Mouse (Mus musculus) limb, embryonic 13.5 days (tissue): ENCODE measurements at regions not wholly inside any gene's neighbourhood (a gene's known extent, or its start where the extent isn't known, plus 50 kb on each side); places are given as distances from the start of the nearest gene placed in this dataset.

ENCODE experiments used
- ATAC-seq: fragments of 200-750 bp; cut with Nextera tagmentation; 2 replicates; pipeline ENCODE4 v1.8.0; 2017; ENCODE audit warnings: low read depth, moderate number of reproducible peaks, moderate TSS enrichment; ENCODE audit not compliant: low FRiP score
- H3K27ac ChIP-seq: fragments of 300-500 bp; sonication (generic); 2 replicates; pipeline ENCODE4 v1.5.1; 2015; ENCODE audit warnings: inconsistent platforms, mild to moderate bottlenecking, moderate library complexity
- H3K27me3 ChIP-seq: fragments of 300-500 bp; sonication (generic); 2 replicates; pipeline ENCODE4 v1.6.1; 2015; ENCODE audit warnings: mild to moderate bottlenecking, inconsistent platforms
- H3K36me3 ChIP-seq: fragments of 300-500 bp; sonication (generic); 2 replicates; pipeline ENCODE4 v1.6.1; 2015; ENCODE audit warnings: inconsistent platforms, mild to moderate bottlenecking, moderate library complexity
- H3K4me1 ChIP-seq: fragments of 300-500 bp; sonication (generic); 2 replicates; pipeline ENCODE4 v1.6.1; 2015; ENCODE audit warnings: inconsistent platforms
- H3K4me2 ChIP-seq: fragments of 300-500 bp; sonication (generic); replicated peaks from 2 replicates; pipeline ENCODE4 v1.6.1; 2015; ENCODE audit warnings: inconsistent platforms, mild to moderate bottlenecking, moderate library complexity
- H3K4me3 ChIP-seq: fragments of 300-500 bp; sonication (generic); 2 replicates; pipeline ENCODE4 v1.5.1; 2015; ENCODE audit warnings: moderate library complexity, mild to moderate bottlenecking, inconsistent platforms
- H3K9ac ChIP-seq: fragments of 300-500 bp; sonication (generic); 2 replicates; pipeline ENCODE4 v1.6.1; 2015; ENCODE audit warnings: mild to moderate bottlenecking, inconsistent platforms
- H3K9me3 ChIP-seq: fragments of 300-500 bp; sonication (generic); 2 replicates; pipeline ENCODE4 v1.6.1; 2016; ENCODE audit warnings: inconsistent platforms

- no peak for ATAC-seq
- Histone ChIP-seq H3K9ac (no peak overlapping the region), H3K4me3 (no peak overlapping the region), H3K4me1 (no peaks in the 10 kb centered on the region), H3K36me3 (no peaks in the 10 kb centered on the region), H3K27me3 (no peaks in the 10 kb centered on the region), H3K27ac (no peak overlapping the region), H3K4me2 (no peak overlapping the region), H3K9me3 (no peaks in the 10 kb centered on the region)
Observed at GRCm38 (mm10) chr17:54154536-54154935, 144.3 kb downstream of the Slc5a7 start.
